ENCODE assay signal across 8 mouse cellular contexts in genomic region chr2:31255952-31256938, GRCm38 (mm10). TPM values are rescaled to one million over a fixed set of nuclear protein-coding genes. Genes with fewer than 3 reads are reported as not detected.
A peak's percentile ranks its signal among the peaks of the same experiment; 100 is the strongest.
DNase-seq lines count a peak whose midpoint lies in the region; ATAC-seq lines count a peak whose summit lies in the region.

No protein-coding gene starts in this region.

- 0 out of 2 replicates have a peak overlapping the region, but pooled peaks have one; percentile 14 for H3K9ac ChIP-seq in limb, embryonic 15.5 days
- H3K9ac ChIP-seq in midbrain, embryonic 16.5 days (ENCODE audit: low read depth, low read length), result peak overlapping the region; percentile 11; the same call in 1 of the 2 replicates

- no peaks in the 10 kb centered on the region for H3K36me3 ChIP-seq in limb, embryonic 15.5 days
- H3K36me3 ChIP-seq in midbrain, embryonic 16.5 days (ENCODE audit: control insufficient read depth, insufficient read depth, low read length), result no peaks in the 10 kb centered on the region

- 13% methylated on average over 21 of the region's 21 CpGs for WGBS in limb, embryonic 15.5 days
- 19% methylated on average over 21 of the region's 21 CpGs for WGBS in midbrain, embryonic 16.5 days

- H3K4me1 ChIP-seq in limb, embryonic 15.5 days, result peaks cover 62% of the 10 kb centered on the region
- peaks cover 46% of the 10 kb centered on the region for H3K4me1 ChIP-seq in midbrain, embryonic 16.5 days (ENCODE audit: control insufficient read depth, insufficient read depth, low read length)

- H3K4me3 ChIP-seq in limb, embryonic 15.5 days, result no peak overlapping the region; the same call in 1 of the 2 replicates
- no peak overlapping the region for H3K4me3 ChIP-seq in midbrain, embryonic 16.5 days (ENCODE audit: low read depth, low read length)

- DNase-seq in ovary, adult 18-20 months (ENCODE audit: low spot score), result peak; percentile 30
- DNase-seq in ovary, postnatal 10 days (ENCODE audit: low spot score), result no peak
- peak; percentile 77 for DNase-seq in embryo, embryonic 10.5 days (ENCODE audit: low spot score)
- peak; percentile 66 to 79 for DNase-seq in heart, adult 18-20 months
- peak; percentile 75 for DNase-seq in kidney, adult 11 months
- peak; percentile 86 to 89 for DNase-seq in spleen, postnatal 36 days (ENCODE audit: low spot score in 2 of 2)

- peak overlapping the region; percentile 76 for H3K27ac ChIP-seq in limb, embryonic 15.5 days
- no peak overlapping the region; the same call in 1 of the 2 replicates for H3K27ac ChIP-seq in midbrain, embryonic 16.5 days (ENCODE audit: low read length)

- no peaks in the 10 kb centered on the region for H3K9me3 ChIP-seq in limb, embryonic 15.5 days
- no peaks in the 10 kb centered on the region for H3K9me3 ChIP-seq in midbrain, embryonic 16.5 days (replicated peaks; ENCODE audit: control insufficient read depth, low read length, poor library complexity, severe bottlenecking)

- peak overlapping the region; percentile 36 for H3K4me2 ChIP-seq in limb, embryonic 15.5 days
- peak overlapping the region; percentile 2; the same call in 1 of the 2 replicates for H3K4me2 ChIP-seq in midbrain, embryonic 16.5 days (ENCODE audit: low read length)

- no peak for ATAC-seq in limb, embryonic 15.5 days (ENCODE audit: insufficient number of reproducible peaks, low FRiP score, low TSS enrichment, low read depth)
- 0 out of 2 replicates have a peak, but pooled peaks have one; percentile 30 for ATAC-seq in midbrain, embryonic 16.5 days

- no peaks in the 10 kb centered on the region for H3K27me3 ChIP-seq in limb, embryonic 15.5 days
- H3K27me3 ChIP-seq in midbrain, embryonic 16.5 days (ENCODE audit: control insufficient read depth, insufficient read depth, low read depth, low read length), result no peaks in the 10 kb centered on the region

RNA-seq across cellular contexts. Expression of gene Ncs1, which starts 10.6 kb away (rescaled TPM):
- 10 to 100 TPM; 12.2 to 12.7 TPM for total RNA-seq in heart, adult 18-20 months (2021)
- 32.3 and 33.9 TPM in 2 replicates for polyA plus RNA-seq in limb, embryonic 15.5 days (2015; fragmentation: Nextera tagmentation; extraction: Ambion mirVana)
- polyA plus RNA-seq in midbrain, embryonic 16.5 days (2015; fragmentation: Nextera tagmentation; extraction: Ambion mirVana), result 148 and 164 TPM in 2 replicates

RNA-seq across cellular contexts. Expression of gene Hmcn2, which starts 58.0 kb away (rescaled TPM):
- 1 to 10 TPM; 6.1 to 7.3 TPM for total RNA-seq in heart, adult 18-20 months (2021)
- 0.32 and 0.74 TPM in 2 replicates for polyA plus RNA-seq in limb, embryonic 15.5 days (2015; fragmentation: Nextera tagmentation; extraction: Ambion mirVana)
- 0.16 and 0.18 TPM in 2 replicates for polyA plus RNA-seq in midbrain, embryonic 16.5 days (2015; fragmentation: Nextera tagmentation; extraction: Ambion mirVana)
